Mouse (Mus musculus): Measurements from ENCODE around the gene Hmcn1.

Gene Hmcn1

DNA sequence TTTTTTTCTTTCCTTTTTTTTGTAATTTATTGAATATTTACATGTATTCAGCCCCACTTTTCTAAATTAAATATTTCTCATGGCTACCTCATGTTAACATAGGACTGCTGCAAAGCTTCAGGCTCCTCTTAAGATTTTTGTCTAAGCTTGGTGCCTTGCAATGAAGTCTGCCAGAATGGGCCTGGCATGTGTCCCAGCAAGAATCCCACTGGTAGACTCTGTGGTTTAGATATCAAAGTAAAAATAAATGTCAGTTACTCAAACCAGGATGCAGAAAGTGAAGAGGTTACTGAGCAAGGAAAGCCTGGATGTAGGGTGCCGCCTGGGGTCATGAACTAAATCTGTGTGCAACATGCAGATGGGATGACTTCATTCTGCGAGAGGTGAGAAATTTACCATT, 217.5 kb downstream of the Hmcn1 start:
- DNase-seq, result peak; percentile 68

DNA sequence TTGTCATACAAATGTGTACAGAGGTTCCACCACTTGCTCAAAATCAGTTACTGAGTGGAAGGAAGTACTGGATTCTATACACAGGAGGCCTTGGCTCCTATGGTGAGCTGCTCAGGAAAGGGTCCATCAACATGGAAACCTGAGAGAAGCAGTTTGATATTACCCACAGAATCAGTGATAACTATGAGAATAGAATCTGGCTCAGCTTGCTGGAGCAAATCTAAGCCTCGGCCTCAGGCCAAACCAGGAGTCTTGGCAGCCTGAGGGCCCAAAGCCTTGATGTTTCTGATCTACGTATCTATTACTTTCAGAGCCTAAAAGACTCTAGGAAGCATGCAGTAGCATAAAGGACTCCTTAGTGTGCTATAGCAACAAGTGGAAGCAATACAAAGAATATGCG, 220.3 kb downstream of the Hmcn1 start:
- DNase-seq, result no peak

DNA sequence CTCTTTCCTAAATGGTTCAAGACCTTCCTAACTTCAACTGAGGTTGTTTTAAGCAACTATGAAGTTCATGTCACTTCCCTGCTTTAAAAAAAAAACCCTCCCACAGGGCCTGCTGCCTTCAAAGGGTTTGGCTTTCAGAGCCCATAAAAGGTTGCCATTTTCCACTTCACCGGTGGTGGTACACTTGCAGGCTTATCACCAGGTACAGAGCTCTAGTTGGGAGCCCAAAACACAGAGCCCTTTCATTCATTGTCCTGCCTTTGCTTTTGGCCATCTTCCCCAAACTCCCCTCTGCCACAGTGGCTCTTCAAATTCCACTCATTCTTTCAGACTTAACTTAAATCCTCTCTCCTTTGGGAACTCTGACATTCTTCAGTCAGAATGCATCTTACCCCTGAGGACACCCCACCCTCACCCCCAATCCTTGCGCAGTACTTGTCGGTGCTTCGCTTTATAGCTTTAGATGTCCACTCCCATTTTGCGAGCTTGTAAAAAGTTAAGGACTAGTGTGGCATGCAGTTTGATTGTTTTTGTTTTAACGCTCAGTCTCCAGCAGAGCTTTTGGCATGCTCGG, 222.2 kb downstream of the Hmcn1 start:
- DNase-seq, result no peak

DNA sequence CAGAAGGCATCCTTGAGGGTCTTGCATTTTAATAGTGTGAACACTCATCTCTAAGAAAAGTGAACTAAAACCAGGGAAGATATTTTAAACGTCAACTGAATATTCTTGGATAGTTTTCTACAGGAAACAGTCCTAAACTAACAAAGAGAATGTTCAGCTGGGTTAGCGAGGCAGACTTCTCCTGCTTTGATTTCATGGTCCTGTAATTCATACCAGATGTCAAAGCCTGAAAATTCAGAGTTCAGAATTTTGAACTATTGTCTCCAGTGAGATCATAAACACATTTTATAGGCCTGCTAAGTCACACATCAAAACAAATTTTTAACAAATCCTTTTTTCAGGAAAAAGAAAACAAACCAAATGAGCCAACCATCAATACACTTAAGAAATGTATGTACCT, 223.4 kb downstream of the Hmcn1 start:
- DNase-seq, result no peak

DNA sequence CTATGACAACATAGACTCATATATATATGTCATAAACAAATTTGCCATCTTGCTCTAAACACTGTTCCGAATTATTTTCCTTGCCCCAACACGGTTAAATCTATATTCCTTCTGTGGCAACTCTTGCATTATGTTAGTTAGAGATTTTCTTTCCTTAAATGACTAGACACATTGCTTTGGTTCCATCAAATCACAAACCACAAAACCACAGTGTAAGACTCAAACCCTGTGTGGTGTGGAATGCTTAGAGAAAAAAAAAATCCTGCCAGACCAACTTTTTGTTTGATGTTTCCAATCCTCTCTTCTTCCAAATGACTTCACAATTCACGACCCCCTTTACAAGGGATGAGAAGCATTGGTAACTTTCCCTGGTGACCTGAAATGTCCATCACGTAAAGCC, 231.6 kb downstream of the Hmcn1 start:
- no peak for DNase-seq

DNA sequence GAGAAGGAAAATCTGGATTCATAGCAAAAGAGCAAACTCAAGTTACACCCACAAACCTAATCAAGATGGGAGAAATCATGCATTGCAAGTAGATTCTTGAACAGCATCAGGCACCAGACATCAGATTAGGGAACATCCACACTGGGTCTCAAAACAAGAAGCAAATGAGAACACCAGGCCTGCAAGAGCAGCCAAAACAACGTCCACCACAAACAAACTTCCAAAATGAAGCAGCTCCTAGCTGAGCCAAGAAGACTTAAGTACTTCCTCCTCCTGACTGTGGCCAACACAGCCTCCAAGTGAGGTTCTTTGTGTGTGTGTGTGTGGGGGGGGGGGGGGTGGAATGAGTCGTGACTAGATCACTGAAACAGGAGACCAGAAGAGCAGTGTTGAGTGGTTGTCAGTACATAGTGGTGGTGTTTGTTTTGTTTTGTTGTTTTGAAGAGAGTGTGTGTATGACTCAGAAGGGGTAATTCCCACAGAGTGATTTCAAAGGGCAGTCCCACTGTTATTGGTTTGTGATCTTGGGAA, 232.4 kb downstream of the Hmcn1 start:
- no peak for DNase-seq

DNA sequence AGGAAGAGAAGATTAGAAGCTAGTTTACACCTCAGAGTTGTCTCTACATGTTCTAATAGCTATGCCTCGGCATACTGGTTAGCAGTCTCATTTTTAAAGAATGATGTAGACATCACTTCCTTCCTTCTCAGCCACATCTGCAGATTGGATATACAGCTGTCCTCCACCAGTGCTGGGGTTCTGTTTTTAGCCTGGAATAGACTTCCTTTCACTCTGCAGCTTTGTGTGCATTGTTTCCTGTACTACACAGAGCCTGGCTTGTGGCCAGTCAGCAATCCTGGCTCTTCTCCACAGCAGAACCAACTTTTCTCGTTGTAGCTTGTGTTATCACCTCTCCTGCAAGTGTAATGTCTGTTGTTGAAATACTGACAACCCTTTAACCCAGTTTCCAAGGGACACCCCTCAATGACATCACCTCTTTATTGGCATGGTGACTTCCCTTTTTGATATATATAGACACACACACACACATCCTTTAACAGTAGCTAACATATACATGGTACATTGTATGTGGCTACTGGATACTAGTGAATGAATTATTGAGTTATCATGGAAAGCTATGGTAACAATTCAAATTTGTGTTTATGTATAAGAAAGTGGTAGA, 233.7 kb downstream of the Hmcn1 start:
- DNase-seq, result no peak

DNA sequence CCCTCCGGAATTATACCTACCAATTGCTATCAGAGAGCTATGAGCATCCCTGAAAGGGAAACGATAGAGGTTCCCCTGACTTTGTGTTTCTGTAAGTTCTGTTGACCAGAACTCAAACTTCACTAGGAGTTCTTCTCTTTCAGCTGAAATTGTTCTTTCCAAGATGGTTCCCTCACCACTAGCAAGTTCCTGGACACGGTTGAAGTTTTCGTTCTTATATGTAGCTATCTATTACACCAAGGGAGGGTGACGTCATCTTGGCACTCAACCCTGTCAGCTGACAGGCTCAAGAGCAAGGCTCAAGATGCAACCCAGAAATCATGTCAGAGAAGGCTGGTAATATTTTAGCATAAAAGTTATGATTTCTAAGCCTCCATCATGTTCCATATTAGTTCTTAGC, 239.3 kb downstream of the Hmcn1 start:
- DNase-seq, result no peak

DNA sequence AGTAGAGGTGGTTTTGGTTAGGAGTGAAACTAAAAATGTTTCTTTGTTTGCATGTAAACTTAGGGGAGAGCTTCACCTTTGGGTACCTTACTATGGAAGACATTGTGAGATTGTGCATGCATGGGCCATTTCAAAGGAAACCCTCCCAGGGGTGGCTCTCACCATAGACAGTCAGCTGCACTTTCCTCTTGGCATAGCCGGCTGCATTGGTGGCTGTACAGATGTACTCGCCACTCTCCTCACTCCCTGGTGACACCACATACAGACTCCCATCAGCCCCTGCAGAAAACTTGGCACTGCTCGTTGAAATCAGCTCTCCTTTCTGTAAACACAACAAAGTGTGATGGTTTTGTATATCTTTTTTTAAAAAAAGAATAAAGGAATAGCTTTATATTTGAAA, 244.5 kb downstream of the Hmcn1 start:
- no peak for DNase-seq

DNA sequence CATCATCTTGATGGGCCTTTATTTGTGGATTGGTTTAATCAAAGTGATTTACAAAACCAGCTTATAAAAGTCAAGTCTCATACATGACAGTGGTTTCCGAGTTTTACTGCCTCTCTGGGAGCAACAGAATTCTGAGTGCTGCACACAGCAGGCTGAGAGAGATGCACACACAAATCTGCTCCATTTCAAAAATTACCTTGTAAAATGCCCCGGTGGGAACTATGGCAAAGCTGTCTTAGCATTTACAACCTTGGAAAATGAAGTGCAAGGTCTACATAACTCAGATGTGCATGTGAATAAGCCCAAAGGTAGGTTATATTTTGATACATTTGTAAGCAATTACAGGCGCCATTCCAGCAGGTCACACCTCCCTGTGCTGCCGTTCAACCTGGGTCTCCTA, 245.5 kb downstream of the Hmcn1 start:
- no peak for DNase-seq

DNA sequence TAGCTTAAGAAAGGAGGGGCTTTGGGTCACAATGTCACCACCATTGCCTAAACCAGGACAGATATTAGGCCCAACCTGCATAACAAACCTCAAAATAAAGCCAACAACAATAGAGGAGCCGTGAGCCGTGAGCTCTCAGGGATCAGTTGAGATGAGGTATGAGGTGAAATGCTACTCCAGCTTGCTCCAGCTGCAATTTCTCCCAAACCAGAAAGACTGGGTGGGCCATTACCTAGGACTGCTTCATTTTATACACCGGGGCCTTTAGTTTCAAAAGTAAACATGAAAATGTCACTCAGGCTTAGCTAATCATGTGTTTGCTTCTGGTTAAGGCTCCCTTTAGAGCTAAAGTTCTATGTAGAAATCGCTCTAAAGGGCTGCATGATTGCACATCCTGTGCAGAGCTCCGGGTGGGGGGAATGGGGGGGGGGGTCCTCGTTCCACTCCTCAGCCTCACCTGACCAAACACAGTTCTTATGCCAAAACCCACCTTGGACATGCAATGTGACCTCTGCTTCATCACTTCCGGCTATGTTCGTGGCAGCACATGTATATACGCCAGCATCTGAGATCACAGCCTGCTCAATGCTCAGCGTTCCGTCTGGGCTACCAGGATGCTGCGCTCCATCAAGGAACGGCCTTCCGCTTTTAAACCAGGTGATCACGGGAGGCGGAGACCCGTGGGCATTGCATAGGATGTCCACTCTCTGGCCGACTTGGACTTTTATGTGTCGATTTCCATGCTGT, 250.0 kb downstream of the Hmcn1 start:
- DNase-seq, result no peak

DNA sequence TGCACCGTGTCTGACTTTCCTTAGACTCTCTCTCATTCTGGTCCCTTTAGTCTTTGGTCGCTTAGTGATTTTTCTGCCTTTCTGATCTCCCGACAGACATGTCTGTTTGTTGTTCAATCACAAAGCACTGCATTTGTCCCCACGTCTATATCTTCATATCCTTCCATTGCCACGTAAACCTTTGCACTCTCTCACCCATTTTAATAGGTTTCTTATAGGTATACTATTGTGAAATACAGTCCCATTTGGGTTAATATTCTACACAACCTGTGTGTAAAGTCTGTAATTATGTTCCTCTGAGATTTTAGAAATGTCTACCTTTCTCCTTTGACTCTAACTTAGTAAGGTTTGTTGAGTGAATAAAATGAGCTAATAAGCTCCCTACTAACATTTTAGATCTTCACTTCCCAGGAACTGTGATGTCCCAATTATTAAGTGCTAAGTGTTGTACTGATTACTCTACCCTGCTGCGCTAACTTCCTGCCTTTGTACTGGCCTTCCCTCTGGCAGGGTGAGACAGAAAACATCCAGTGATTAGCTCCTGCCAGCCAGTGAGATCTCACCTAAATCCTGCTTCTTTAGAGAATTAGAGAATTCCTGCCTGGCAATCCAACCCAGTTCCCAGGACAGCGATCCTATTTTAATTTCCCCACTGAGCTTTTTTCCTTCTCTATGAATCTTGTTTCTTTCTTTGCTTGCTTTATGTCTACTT, 250.7 kb downstream of the Hmcn1 start:
- DNase-seq, result no peak

DNA sequence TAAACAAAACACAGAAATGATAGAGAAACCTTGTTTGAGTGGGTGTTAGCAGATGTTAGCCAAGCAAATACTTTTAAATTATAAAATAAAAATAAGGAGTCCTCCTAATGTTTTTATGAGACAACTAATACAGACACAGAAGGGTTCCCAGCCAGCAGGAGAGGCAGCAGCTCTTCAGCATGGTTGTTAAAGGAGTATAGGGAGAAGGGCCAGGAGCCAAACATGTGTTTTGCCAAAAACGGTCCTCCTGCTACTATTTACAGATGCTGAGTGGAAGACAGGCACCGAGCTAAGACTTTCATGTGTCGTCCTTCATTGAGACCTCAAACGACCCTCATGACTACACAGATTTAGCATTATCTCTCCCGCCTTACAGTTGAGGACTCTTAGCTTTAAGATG, 281.8 kb downstream of the Hmcn1 start:
- no peak for DNase-seq

DNA sequence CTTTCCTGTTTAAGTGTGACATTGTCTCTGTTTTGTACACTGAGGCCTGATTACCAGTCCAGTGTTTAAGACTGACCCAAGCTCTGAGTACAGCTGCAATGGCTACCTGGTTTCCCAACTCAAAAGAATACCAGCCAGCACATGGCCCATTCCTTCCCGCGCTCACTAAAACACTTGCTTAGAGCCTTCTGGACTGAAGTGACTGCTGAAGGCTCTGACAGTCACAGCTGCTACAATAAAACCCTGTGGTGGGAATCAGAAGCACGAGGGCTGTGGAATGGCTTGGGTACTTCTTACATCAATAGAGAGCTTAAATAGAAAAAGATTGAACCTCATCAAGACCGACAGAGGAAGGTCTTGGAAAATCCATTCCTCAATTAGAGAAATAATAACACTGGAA, 286.7 kb downstream of the Hmcn1 start:
- DNase-seq, result no peak

DNA sequence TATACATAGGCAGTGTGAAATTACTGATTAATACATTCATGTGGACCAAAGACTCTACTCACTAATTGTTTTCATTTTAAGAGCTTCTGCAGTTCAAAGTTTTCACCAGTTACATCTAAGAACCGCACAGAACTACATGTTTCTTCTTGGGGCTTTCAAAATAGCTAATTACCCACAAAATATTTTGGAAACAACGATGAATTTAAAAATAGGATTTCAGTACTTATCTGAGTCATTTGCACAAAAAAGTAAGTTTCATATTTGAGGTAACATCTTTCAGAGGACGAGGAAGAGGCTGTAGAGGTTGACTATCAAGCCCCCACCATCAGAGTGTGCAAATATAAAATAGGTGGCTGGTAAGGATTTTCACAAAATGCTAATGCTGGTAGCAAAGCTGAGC, 295.5 kb downstream of the Hmcn1 start:
- DNase-seq, result no peak

DNA sequence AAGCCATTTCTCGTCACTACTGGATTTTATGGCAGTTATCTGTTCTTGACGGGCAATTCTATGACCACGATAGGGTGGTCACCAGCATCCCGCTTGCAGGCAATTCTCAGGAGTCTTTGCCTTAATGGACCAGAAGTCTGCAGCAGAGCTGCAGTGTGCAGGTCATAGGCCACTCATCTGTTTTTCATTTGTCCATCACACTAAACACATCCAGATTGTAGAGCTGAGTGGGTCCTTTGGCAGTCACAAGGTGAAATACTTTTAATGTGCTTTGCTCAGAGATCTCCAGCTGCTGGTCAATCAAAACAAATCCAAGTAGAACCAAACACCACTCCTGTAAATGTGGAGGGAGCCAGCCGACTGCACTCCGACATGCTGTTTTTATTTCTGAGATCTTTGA, 311.2 kb downstream of the Hmcn1 start:
- DNase-seq, result no peak

DNA sequence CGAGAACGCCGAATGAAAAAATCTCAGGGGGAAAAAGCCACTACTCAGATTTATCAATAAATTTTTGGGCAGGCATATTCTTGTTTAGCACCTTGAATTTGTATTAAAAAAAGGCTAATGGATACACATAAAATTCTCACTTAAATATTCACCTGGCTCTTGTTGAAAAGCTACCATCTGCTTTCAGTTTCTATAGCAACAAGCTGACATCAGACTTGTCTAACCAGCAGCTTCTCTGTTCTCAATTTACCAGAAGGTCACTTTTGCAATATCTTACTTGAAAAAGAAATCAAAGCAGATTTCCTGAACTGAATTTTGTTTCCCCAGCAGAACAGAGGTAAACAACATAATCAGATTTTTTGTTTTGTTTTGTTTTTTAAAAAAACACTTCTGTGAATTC, 311.8 kb downstream of the Hmcn1 start:
- no peak for DNase-seq

DNA sequence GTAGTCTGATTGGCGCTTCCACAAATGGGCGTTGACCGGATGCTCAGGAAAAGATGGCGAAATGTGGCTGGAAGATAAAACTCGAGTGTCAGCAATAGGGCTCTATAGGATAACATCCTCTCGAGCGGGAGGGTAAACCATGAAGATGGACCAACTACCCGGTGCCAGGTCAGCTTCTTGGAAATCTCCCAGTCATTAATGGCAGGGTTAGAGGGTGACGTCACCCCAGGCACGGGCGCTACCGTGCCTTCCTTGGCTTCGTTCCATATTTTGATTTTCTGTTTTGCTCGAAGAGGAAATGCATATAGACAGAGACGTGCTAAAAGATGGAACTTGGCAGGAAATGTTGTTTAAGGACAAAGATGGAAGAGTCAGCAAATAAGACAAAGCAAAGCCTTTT, 312.2 kb downstream of the Hmcn1 start:
- DNase-seq, result no peak

DNA sequence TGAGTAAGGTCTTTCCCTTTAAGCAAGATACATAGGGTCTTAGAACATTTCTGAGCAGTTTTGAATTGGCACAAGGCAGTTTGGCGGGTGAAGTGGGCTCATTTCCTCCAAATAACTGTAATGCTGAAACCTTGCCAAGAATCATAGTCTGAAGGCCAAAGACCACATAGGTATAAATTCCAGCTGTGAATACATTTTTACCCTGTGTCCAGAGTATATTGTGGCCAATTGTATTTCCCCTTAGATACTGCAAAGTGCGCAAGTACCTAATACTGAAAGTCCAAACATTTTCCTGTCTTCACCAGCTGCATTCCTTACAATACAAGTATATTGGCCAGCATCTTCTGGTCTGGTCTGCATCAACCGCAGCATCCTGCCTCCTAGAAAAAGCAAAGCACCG, 312.9 kb downstream of the Hmcn1 start:
- DNase-seq, result no peak

DNA sequence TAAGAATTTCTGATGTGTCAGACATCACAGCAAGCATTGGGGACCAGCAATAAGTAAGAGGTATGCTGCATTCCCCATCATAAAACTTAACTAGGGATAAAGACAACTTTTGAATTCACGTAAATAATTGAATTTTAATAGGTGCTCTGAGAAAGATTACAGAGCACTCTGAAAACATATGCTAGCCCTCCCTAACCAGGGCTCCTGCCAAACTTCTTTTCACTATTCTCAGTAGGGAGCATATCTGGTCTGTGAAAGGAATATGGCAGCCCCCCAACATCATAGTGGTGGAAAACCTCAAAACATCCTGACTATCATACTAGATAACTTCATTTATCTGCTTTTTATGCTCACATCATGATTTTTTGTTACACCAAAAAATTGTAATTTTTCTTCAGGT, 347.9 kb downstream of the Hmcn1 start:
- no peak for DNase-seq

DNA sequence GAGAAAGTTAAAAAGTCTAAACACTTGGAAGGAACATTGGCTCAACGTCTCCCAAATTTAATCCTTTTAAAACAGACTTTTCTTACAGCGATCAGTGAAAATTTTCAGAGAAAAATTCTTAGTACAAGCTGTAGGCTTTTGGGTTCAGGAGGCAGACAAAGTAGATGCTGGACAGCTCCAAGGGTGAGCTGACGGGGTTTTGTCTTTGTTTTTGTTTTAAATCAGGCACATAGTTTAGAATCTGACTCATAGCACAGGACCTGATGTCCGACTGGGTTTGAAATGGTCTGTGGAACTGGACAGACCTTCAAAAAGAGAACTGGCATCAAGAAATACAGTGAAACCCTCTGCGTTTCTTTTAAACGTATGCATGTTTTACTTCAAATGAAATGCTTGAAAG, 353.7 kb downstream of the Hmcn1 start:
- no peak for DNase-seq

DNA sequence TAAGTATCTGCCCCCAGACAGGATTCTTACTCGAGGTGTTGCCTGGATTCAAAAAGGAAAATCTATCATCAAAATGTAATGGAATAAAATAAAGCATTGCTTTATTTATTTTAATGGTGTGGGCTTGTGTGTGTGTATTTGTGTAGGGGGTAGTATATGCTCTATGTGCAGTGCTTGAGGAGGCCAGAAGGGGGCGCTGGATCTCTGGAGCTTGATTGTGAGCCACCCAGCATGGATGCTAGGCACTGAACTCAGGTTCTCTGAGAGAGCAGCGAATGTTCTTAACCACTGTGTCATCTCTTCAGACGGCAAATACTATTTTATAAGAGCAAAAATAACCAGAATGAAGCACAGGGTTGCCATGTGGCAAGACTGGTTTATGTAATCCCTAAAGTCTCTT, 360.7 kb downstream of the Hmcn1 start:
- DNase-seq, result peak; percentile 5

DNA sequence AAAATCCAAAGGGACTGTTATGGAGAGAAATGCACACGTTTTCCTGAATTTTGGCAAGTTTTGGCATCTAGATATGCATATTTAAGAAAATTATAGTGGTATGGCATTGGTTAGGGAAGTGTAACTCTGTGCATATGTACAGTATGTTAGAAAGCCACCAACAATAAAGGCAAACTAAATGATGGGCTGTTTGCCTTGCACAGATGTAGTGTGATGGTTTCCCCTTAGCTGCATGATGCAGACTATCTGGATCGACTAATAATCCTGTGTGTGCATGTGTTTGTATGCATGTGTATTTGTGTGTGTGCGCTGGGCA, 361.4 kb downstream of the Hmcn1 start:
- no peak for DNase-seq

Data from right cerebral cortex, postnatal 4 days (tissue).